Mouse (Mus musculus) gonadal fat pad, adult 2 months (tissue): ENCODE measurements around the gene Gm8246. TPM values are rescaled to one million over a fixed set of nuclear protein-coding genes. Genes with fewer than 3 reads are reported as not detected.
"Not testable (repeated sequence)": the region's sequence is repeated elsewhere in the genome, so short reads cannot be mapped to it uniquely, and the experiment has no call there.

Source experiments
- DNase-seq: peaks from one replicate; pipeline ENCODE4 v3.0.0-alpha.2; 2012; ENCODE audit warnings: low read depth
- polyA plus RNA-seq: library from polyadenylated mRNA; depleted of rRNA; stranded (reverse); fragments of >200 nt; gene quantifications from 2 replicates; pipeline ENCODE4 v1.2.3, GENCODE M21; 2012; rRNA removed

The Gm8246 gene
- not detected in 2 replicates for polyA plus RNA-seq

GRCm38 (mm10) chr14:5477730-5478129, at the start of gene Gm8246:
Gene Gm8246, minus strand, starts transcription at chr14:5477830.
- DNase-seq, result not testable (repeated sequence)

- DNase-seq, result not testable (repeated sequence)
Observed at GRCm38 (mm10) chr14:5501374-5501773, 23.7 kb upstream of the Gm8246 start, which contains the start of gene Gm3488. Gene Gm3488, plus strand, starts transcription at chr14:5501674.

GRCm38 (mm10) chr14:5483907-5484306, 6.3 kb upstream of the Gm8246 start, which contains the start of gene Gm3187:
Gene Gm3187, plus strand, starts transcription at chr14:5484207.
- DNase-seq, result not testable (repeated sequence)

GRCm38 (mm10) chr14:5460469-5460868, 17.2 kb downstream of the Gm8246 start:
- DNase-seq, result not testable (repeated sequence)

- not testable (repeated sequence) for DNase-seq
Observed at GRCm38 (mm10) chr14:5455367-5455766, 22.3 kb downstream of the Gm8246 start, which contains the start of gene Gm3194. Gene Gm3194, minus strand, starts transcription at chr14:5455467.

Other genes starting within 250 kb of the Gm8246 start
- 0.11 TPM in 1 of 2 replicates, not detected in the other for gene Gm3526, start 217.2 kb downstream of the Gm8246 start, polyA plus RNA-seq
- gene Gm3542, start 142.9 kb downstream of the Gm8246 start, polyA plus RNA-seq, result not detected in 2 replicates
- gene Gm3500, start 88.8 kb downstream of the Gm8246 start, polyA plus RNA-seq, result 0.23 TPM in 1 of 2 replicates, not detected in the other
- 0.81 TPM in 1 of 2 replicates, not detected in the other for gene Gm3194, start 22.4 kb downstream of the Gm8246 start, polyA plus RNA-seq
- not detected in 2 replicates for gene Gm3187, start 6.4 kb upstream of the Gm8246 start, polyA plus RNA-seq
- 0.15 and 0.51 TPM in 2 replicates for gene Gm3488, start 23.8 kb upstream of the Gm8246 start, polyA plus RNA-seq
- gene Gm3532, start 60.7 kb upstream of the Gm8246 start, polyA plus RNA-seq, result not detected in 2 replicates
- gene Gm8265, start 155.2 kb upstream of the Gm8246 start, polyA plus RNA-seq, result not detected in 2 replicates
- gene Gm9603, start 209.6 kb upstream of the Gm8246 start, polyA plus RNA-seq, result not detected in 2 replicates